Mouse (Mus musculus): ENCODE results near the gene Zfp622. TPM values are rescaled to one million over a fixed set of nuclear protein-coding genes. Genes with fewer than 3 reads are reported as not detected.

Gene Zfp622
- total RNA-seq (2015) = 58.1 and 60.0 TPM in 2 replicates
- total RNA-seq (2017) = 78.3 and 91.7 TPM in 2 replicates

DNA sequence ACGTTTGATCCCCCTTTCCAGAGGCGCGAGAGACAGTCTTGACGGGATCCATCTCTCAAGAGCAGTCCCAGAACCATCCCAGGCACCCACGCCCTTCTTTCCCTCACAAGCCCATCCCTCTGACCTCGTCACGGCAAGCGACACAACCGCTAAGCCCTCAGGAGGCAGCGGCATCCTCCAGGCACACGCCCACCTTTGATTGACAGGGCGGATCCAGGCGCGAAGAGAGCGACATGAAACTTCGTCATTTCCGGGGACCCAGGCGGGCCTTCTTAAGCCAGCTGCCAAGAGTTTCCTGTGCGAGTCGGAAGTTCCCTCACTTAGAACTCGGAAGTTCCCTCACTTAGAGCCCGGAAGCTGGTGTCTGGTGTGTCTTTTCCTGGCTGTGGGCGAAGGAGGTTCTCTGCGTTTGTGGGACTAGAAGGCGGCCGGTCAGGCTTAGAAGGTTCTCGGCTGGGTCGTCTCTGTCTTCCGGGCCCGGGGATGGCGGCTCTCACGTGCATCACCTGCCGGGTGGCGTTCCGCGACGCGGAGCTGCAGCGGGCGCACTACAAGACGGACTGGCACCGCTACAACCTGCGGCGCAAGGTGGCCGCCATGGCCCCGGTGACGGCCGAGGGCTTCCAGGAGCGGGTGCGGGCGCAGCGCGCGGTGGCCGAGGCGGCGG is at the start of gene Zfp622:
Zfp622 (plus strand) TSS at position 300 of the 667 bp plus-strand sequence.
- ATAC-seq (ENCODE audit: poor library complexity, severe bottlenecking) = peak; percentile 91

GRCm38 (mm10) chr15:25934411-25934810 is 49.8 kb upstream of the Zfp622 start:
- no peak for ATAC-seq (ENCODE audit: poor library complexity, severe bottlenecking)

DNA sequence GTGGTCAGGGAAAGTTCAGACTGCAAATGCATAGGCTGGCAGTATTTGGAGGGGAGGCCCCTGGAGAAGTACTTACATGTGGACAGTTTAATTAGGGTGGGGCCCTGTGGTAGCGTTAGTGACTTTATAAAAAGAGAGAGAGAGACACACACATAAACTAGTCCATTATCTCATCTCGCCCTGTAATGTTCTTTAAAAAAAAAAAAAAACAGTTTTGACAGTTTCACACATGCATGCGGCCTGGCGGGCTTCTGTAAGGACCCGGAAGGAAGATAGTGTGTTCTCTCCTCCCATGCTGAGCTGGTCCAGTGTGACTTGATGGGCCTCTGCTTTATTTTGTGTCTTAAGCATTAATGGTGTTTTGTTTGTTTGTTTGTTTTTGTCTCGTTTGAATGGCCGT is 45.7 kb upstream of the Zfp622 start:
- ATAC-seq (ENCODE audit: poor library complexity, severe bottlenecking) = no peak

GRCm38 (mm10) chr15:25940397-25941377 is 43.5 kb upstream of the Zfp622 start:
- ATAC-seq (ENCODE audit: poor library complexity, severe bottlenecking) = peak; percentile 94

DNA sequence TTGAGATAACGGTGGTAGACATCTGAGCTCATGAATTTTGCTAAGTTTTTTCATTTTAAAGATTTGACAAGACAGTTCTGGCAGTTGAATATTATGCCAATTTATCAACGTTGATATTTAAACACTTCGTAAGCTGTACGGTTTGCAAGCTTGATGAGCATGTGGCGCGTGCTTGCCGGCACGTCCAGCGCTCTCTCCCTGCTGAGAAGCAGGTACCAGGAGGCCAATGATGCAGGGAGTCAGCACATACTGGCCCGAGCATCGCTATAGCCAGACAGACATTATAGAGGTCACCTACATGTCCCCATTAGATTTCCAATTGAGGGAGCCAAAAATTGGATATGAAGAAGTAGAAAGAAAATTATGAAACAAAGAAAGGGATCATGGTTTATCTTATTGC is 42.7 kb upstream of the Zfp622 start:
- no peak for ATAC-seq (ENCODE audit: poor library complexity, severe bottlenecking)

DNA sequence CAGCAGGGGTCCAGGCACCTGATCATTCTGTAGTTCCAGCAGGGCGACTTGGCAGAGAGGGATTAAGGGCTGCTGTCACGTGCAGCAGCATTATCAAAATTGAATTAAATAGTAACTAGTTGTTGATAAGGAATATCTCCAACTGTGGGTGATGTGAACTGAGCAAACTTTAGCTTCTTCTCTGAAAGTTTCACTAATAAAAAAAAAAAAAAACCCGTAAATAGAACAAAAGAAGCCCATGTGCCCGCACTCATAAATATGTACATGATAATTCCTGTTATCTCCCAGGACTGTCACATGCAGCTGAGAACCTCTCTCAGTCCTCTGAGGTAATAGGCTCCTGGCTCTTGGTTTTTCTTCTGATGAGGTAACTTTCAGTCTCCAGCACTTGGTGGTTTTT is 41.8 kb upstream of the Zfp622 start:
- no peak for ATAC-seq (ENCODE audit: poor library complexity, severe bottlenecking)

DNA sequence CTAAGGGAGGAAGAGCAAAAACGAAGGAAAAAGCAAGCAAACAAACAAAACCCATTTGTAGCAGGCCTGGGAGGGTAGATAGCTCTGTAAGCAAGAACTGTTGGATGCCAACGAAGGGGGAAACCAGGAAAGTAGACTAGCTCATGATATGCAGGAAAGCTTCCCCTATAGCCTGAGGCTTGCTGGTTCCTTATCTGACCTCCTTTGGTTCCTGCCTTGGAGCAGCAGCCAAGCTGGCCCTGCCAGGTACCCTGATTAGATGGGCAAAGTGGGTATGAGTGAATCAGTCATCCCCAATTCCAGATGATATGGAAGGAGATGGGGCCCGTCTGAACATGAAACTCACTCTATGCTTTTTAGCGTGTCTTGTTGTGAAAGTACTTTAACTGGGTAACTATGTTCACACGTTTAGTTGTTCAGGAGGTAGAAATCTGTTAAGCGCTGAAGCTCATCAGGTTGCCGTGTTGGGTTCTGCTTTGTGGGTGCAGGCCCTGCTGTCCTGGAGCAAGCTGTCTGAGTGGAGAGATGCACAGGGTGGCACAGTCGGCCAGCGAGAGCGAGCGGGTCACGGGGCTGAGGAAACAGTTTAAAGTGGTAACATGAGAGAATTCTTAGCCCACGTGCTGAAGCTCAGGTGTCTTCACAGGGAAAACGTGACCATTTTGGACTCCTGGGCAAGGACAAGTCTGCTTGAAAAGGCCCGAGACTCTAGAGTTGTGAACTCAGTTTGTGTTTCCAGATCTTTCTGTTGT is 40.6 kb upstream of the Zfp622 start:
- no peak for ATAC-seq (ENCODE audit: poor library complexity, severe bottlenecking)

DNA sequence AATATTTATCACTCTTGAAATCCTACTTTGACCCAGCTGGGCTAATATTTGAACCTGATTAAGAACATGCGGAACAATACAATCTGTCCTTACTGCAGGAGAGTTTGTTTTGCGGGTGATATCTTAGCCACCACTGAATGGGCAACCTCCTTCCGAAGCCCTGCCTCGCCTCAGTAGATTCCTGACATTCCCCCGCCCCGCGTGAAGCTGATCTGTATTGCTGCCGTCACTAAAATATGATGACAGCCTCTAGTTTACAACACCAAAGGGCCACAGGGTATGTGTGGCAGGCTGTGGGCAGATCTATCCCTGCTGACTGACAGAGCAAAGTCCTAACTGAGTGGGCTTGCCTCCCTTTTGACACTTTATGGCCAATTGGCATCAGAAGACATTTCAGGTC is 38.9 kb upstream of the Zfp622 start:
- no peak for ATAC-seq (ENCODE audit: poor library complexity, severe bottlenecking)

GRCm38 (mm10) chr15:25946482-25946881 is 37.7 kb upstream of the Zfp622 start:
- no peak for ATAC-seq (ENCODE audit: poor library complexity, severe bottlenecking)

GRCm38 (mm10) chr15:25947383-25947782 is 36.8 kb upstream of the Zfp622 start:
- ATAC-seq (ENCODE audit: poor library complexity, severe bottlenecking) = 0 out of 2 replicates have a peak, but pooled peaks have one; percentile 43

DNA sequence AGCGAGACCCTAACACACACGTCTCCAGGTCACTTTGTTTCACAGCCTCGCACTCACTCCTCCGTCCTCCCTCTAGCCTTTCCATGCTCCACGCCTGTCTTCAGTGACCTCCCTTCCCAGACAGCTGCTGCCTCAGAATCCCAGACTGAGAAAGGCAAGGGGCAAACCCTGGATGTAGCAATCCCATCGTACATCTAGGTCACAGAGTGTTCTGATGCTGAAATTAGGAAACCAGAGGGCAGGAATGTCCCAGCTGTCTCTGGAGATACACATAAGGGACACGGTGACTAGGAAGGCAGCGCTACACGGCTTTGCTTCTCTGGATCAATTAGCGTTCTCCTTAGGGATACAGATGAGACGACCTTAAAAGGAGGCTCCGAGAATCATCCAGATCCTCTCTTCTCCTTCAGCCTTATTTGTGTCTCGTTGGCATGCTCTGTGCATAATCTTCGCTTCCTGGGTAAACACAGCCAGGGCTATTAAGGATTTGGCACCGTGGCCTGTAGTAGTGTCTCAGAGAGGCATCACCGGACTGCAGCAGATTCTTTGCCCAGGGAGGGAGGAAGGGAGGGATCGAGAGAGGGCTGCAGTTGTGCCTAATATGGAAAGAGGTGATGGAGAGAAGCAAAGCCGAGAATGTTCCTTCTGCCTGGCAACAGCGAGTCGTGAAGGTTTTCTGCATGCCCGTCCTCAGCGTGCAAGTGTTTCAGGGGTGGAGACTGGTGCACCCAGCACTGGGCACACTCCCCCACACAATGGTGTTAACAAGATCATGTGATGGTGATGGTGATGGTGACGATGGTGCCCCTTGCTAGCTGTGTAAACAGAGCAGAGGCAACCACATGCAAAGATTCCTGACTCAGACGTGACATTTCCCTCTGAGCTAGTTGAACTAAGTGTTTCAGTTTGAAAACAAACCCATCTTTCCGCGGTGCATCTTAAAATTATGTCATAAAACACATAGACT is 35.6 kb upstream of the Zfp622 start:
- ATAC-seq (ENCODE audit: poor library complexity, severe bottlenecking) = no peak

DNA sequence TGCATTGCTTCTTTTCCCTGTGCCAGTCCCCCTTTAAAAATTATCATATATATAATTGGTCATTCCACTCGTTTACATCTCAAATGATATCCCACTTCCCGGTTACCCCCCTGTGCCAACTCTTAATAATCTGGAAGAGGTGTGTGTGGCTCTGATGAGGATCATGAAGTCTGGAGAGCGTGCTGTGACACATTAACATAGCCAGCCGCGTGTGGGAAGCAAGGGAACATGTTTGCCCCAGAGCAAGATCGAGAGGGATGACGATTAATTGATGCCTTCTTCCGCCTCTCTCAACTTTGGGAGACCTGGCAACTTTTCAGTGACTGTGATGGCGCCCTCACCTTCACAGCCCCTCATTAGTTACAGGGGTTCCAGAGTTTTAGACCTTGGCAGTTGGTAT is 34.5 kb upstream of the Zfp622 start:
- ATAC-seq (ENCODE audit: poor library complexity, severe bottlenecking) = no peak

DNA sequence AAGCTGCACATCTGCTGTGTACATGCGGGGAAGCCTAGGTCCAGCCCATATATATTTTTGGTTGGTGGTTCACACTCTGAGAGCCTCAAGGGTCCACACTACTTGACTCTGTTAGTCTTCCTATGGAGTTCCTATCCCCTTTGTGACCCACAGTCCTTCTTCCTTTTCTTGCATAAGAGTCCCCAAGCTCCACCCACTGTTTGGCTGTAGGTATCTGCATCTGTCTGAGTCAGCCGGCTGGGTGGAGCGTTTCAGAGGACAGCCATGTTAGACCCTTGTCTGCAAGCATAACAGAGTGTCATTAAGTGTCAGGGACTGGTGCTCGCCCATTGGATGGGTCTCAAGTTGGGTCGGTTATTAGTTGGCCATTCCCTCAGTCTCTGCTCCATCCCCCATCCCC is 33.6 kb upstream of the Zfp622 start:
- ATAC-seq (ENCODE audit: poor library complexity, severe bottlenecking) = 0 out of 2 replicates have a peak, but pooled peaks have one; percentile 33

DNA sequence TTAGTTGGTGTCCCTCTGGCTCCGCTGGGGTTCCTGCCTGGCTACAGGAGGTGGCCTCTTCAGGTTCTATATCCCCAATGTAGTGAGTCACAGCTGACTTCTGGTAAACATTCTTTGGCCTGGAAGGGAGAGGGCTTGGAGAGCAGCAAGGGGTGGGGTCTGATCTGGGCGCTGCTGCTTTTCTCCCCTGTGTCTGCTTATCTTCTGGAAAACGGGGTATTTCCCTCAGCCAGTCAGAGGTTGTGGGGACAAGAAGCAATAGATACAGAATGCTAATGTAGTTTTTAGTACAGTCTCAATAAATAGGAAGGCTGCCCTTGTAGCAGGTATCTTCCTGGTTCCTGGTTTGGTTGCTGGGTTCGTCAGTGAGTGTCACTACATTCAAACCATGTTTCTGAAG is 33.1 kb upstream of the Zfp622 start:
- no peak for ATAC-seq (ENCODE audit: poor library complexity, severe bottlenecking)

- no peak for ATAC-seq (ENCODE audit: poor library complexity, severe bottlenecking)
These were observed 28.2 kb upstream of the Zfp622 start for GRCm38 (mm10) chr15:25956001-25956400.

GRCm38 (mm10) chr15:25956422-25957117 is 27.6 kb upstream of the Zfp622 start:
- no peak for ATAC-seq (ENCODE audit: poor library complexity, severe bottlenecking)

DNA sequence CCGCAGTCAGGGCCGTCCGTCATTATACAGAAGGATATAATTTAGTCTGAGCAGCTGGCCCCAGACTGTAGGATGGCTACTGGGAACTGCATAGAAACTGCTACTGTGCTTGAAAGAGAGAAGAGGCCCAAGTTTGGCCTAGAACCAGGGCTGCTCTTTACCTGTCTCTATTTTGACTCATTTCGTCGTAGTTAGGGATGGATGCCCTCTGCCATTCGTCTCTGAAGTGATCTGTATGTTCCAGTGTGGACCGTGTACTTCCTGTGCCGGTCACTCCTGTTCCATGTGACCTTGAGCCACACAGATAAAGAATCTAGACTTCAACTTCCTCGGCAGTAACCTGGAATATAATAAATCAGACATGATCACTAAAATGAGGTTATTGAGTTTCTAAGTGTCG is 26.5 kb upstream of the Zfp622 start:
- ATAC-seq (ENCODE audit: poor library complexity, severe bottlenecking) = no peak

- peak; percentile 62 for ATAC-seq (ENCODE audit: poor library complexity, severe bottlenecking)
These were observed 24.8 kb upstream of the Zfp622 start for GRCm38 (mm10) chr15:25959375-25959774.

GRCm38 (mm10) chr15:25960231-25960630 is 23.9 kb upstream of the Zfp622 start:
- ATAC-seq (ENCODE audit: poor library complexity, severe bottlenecking) = no peak
